Mouse (Mus musculus) liver (tissue): ENCODE results near the gene Srf.

Experiments used
- DNase-seq: peaks from one replicate; pipeline ENCODE4 v3.0.0-alpha.2; 2020; ENCODE audit warnings: mixed read lengths

Gene Srf

GRCm38 (mm10) chr17:46511059-46511710 lies 44.8 kb downstream of the Srf start:
- no peak for DNase-seq

- DNase-seq, result no peak
These were observed 50.4 kb downstream of the Srf start for GRCm38 (mm10) chr17:46505617-46506016.

- no peak for DNase-seq
These were observed 51.9 kb downstream of the Srf start for GRCm38 (mm10) chr17:46503847-46504638.

- DNase-seq, result no peak
These were observed 53.2 kb downstream of the Srf start for GRCm38 (mm10) chr17:46502775-46503174.
